16 mouse cellular contexts compared by ENCODE assay signal in genomic region chr2:74728303-74728680, GRCm38 (mm10). TPM values are rescaled to one million over a fixed set of nuclear protein-coding genes. Genes with fewer than 3 reads are reported as not detected.
DNase-seq lines count a peak whose midpoint lies in the region; ATAC-seq lines count a peak whose summit lies in the region.
"Had no signal": no experiment of that assay in that cellular context is flagged by ENCODE, and none has a peak within 500 bp of the region (broad histone marks: within the 10 kb centered on the region; RNA-seq: fewer than 3 reads in every experiment).

No protein-coding gene starts in this region.

- H3K9me3 ChIP-seq in kidney, embryonic 15.5 days (replicated peaks): no peaks in the 10 kb centered on the region
- H3K9me3 ChIP-seq in embryonic facial prominence, embryonic 14.5 days (ENCODE audit: control insufficient read depth, low read length): no peaks in the 10 kb centered on the region
- H3K9me3 ChIP-seq in hindbrain, embryonic 16.5 days (ENCODE audit: control insufficient read depth, low read length): no peaks in the 10 kb centered on the region
- no peaks in the 10 kb centered on the region for H3K9me3 ChIP-seq in neural tube, embryonic 12.5 days
- no peaks in the 10 kb centered on the region for H3K9me3 ChIP-seq in midbrain, embryonic 14.5 days (ENCODE audit: control insufficient read depth, low read length)
- H3K9me3 ChIP-seq: liver, embryonic 12.5 days had no signal

- H3K4me1 ChIP-seq in kidney, embryonic 15.5 days: peaks cover 88% of the 10 kb centered on the region
- 0 out of 2 replicates have a peak, but pooled peaks cover 4% of the 10 kb centered on the region for H3K4me1 ChIP-seq in embryonic facial prominence, embryonic 14.5 days (ENCODE audit: control insufficient read depth, insufficient read depth, low read length)
- peaks cover 2% of the 10 kb centered on the region for H3K4me1 ChIP-seq in hindbrain, embryonic 16.5 days (ENCODE audit: control insufficient read depth, insufficient read depth, low read depth, low read length)
- peaks cover 92% of the 10 kb centered on the region for H3K4me1 ChIP-seq in neural tube, embryonic 12.5 days
- no peaks in the 10 kb centered on the region for H3K4me1 ChIP-seq in midbrain, embryonic 14.5 days (ENCODE audit: control insufficient read depth, insufficient read depth, low read length)

- peak overlapping the region; percentile 40 for H3K4me3 ChIP-seq in kidney, embryonic 15.5 days (replicated peaks)
- H3K4me3 ChIP-seq in embryonic facial prominence, embryonic 14.5 days (ENCODE audit: low read depth, low read length): peak overlapping the region; percentile 29; the same call in 1 of the 2 replicates
- peak overlapping the region; percentile 49 for H3K4me3 ChIP-seq in hindbrain, embryonic 16.5 days (ENCODE audit: low read length)
- H3K4me3 ChIP-seq in neural tube, embryonic 12.5 days: peak overlapping the region; percentile 56
- no peak overlapping the region for H3K4me3 ChIP-seq in midbrain, embryonic 14.5 days (replicated peaks; ENCODE audit: low read depth, low read length)
- H3K4me3 ChIP-seq: left cerebral cortex, adult 2 months had no signal

- WGBS in kidney, embryonic 15.5 days: 29% methylated on average over 13 of the region's 13 CpGs
- 11% methylated on average over 13 of the region's 13 CpGs for WGBS in embryonic facial prominence, embryonic 14.5 days
- 12% methylated on average over 13 of the region's 13 CpGs for WGBS in hindbrain, embryonic 16.5 days
- WGBS in neural tube, embryonic 12.5 days: 7% methylated on average over 13 of the region's 13 CpGs
- WGBS in midbrain, embryonic 14.5 days: 1% methylated on average over 13 of the region's 13 CpGs

- no peaks in the 10 kb centered on the region for H3K27me3 ChIP-seq in kidney, embryonic 15.5 days
- peaks cover 99% of the 10 kb centered on the region for H3K27me3 ChIP-seq in embryonic facial prominence, embryonic 14.5 days (replicated peaks; ENCODE audit: control insufficient read depth, insufficient read depth, low read length)
- peaks cover 39% of the 10 kb centered on the region for H3K27me3 ChIP-seq in hindbrain, embryonic 16.5 days (replicated peaks; ENCODE audit: control insufficient read depth, insufficient read depth, low read length)
- no peaks in the 10 kb centered on the region for H3K27me3 ChIP-seq in neural tube, embryonic 12.5 days (replicated peaks)
- peaks cover 97% of the 10 kb centered on the region for H3K27me3 ChIP-seq in midbrain, embryonic 14.5 days (ENCODE audit: control insufficient read depth, insufficient read depth, low read length)
- H3K27me3 ChIP-seq: Patski had no signal

- H3K36me3 ChIP-seq in kidney, embryonic 15.5 days: peaks cover 34% of the 10 kb centered on the region
- no peaks in the 10 kb centered on the region for H3K36me3 ChIP-seq in embryonic facial prominence, embryonic 14.5 days (ENCODE audit: control insufficient read depth, insufficient read depth, low read length)
- H3K36me3 ChIP-seq in hindbrain, embryonic 16.5 days (ENCODE audit: control insufficient read depth, insufficient read depth, low read length): no peaks in the 10 kb centered on the region
- peaks cover 28% of the 10 kb centered on the region for H3K36me3 ChIP-seq in neural tube, embryonic 12.5 days
- H3K36me3 ChIP-seq in midbrain, embryonic 14.5 days (ENCODE audit: control insufficient read depth, insufficient read depth, low read length): no peaks in the 10 kb centered on the region
- H3K36me3 ChIP-seq: liver, embryonic 12.5 days had no signal

- ATAC-seq in kidney, embryonic 15.5 days (replicated peaks; ENCODE audit: low FRiP score): no peak; the same call in 1 of the 2 replicates
- ATAC-seq in embryonic facial prominence, embryonic 14.5 days (ENCODE audit: low read depth): no peak
- no peak for ATAC-seq in hindbrain, embryonic 16.5 days
- ATAC-seq in neural tube, embryonic 12.5 days (ENCODE audit: low FRiP score, low read depth): no peak
- ATAC-seq in midbrain, embryonic 14.5 days (ENCODE audit: low FRiP score, low TSS enrichment): no peak
- ATAC-seq: forebrain, postnatal 0 days; liver, embryonic 12.5 days; Patski had no signal

- peak overlapping the region; percentile 65 for H3K4me2 ChIP-seq in kidney, embryonic 15.5 days
- peak overlapping the region; percentile 40; the same call in 1 of the 2 replicates for H3K4me2 ChIP-seq in embryonic facial prominence, embryonic 14.5 days (ENCODE audit: low read depth, low read length)
- peak overlapping the region; percentile 50 for H3K4me2 ChIP-seq in hindbrain, embryonic 16.5 days (ENCODE audit: low read length)
- peak overlapping the region; percentile 96 for H3K4me2 ChIP-seq in neural tube, embryonic 12.5 days (replicated peaks)
- H3K4me2 ChIP-seq in midbrain, embryonic 14.5 days (ENCODE audit: low read length): no peak overlapping the region

- peak overlapping the region; percentile 39 for H3K9ac ChIP-seq in kidney, embryonic 15.5 days
- no peak overlapping the region for H3K9ac ChIP-seq in embryonic facial prominence, embryonic 14.5 days (ENCODE audit: low read depth, low read length)
- H3K9ac ChIP-seq in hindbrain, embryonic 16.5 days (ENCODE audit: low read depth, low read length): peak overlapping the region; percentile 53
- H3K9ac ChIP-seq in neural tube, embryonic 12.5 days: peak overlapping the region; percentile 96
- H3K9ac ChIP-seq in midbrain, embryonic 14.5 days (replicated peaks; ENCODE audit: low read length): no peak overlapping the region
- H3K9ac ChIP-seq: forebrain, postnatal 0 days; liver, embryonic 12.5 days had no signal

- no peak for DNase-seq in kidney, postnatal 14 days
- no peak for DNase-seq in embryonic facial prominence, embryonic 14.5 days (ENCODE audit: low spot score)
- DNase-seq in layer of hippocampus, adult 18-20 months (ENCODE audit: low spot score in 2 of 2): no peak
- no peak for DNase-seq in lung, postnatal 36 days
- DNase-seq in midbrain, embryonic 14.5 days: no peak
- DNase-seq: cerebellum, adult 9-10 months; forebrain, postnatal 0 days; gastrocnemius, postnatal 14 days had no signal

- H3K27ac ChIP-seq in kidney, embryonic 15.5 days: peak overlapping the region; percentile 85
- H3K27ac ChIP-seq in embryonic facial prominence, embryonic 14.5 days (replicated peaks; ENCODE audit: low read depth, low read length): no peak overlapping the region
- H3K27ac ChIP-seq in hindbrain, embryonic 16.5 days (ENCODE audit: low read depth, low read length): peak overlapping the region; percentile 68
- peak overlapping the region; percentile 93 for H3K27ac ChIP-seq in neural tube, embryonic 12.5 days
- H3K27ac ChIP-seq in midbrain, embryonic 14.5 days (replicated peaks; ENCODE audit: low read depth, low read length): no peak overlapping the region
- H3K27ac ChIP-seq: left cerebral cortex, adult 2 months; liver, embryonic 12.5 days had no signal

RNA-seq across cellular contexts. Expression of gene Gm28230, which starts 1.8 kb away (rescaled TPM):
- 1.7 and 2.3 TPM in 2 replicates for polyA plus RNA-seq in kidney, embryonic 15.5 days (2015; fragmentation: Nextera tagmentation; extraction: Ambion mirVana)
- polyA plus RNA-seq in embryonic facial prominence, embryonic 14.5 days (2014; fragmentation: Nextera tagmentation; extraction: Ambion mirVana): 0.13 TPM in 1 of 2 replicates, not detected in the other
- polyA plus RNA-seq in hindbrain, embryonic 16.5 days (2015; fragmentation: Nextera tagmentation; extraction: Ambion mirVana): 0.45 and 0.72 TPM in 2 replicates
- 6.9 and 9.1 TPM in 2 replicates for polyA plus RNA-seq in neural tube, embryonic 12.5 days (2016; fragmentation: Nextera tagmentation; extraction: Ambion mirVana)
- not detected for total RNA-seq in layer of hippocampus, adult 18-20 months (2021)
- not detected in 2 replicates for polyA plus RNA-seq in midbrain, embryonic 14.5 days (2014; fragmentation: Nextera tagmentation; extraction: Ambion mirVana)
- total RNA-seq: forebrain, postnatal 0 days; left cerebral cortex, adult 2 months; midbrain, postnatal 0 days had no signal
- polyA plus RNA-seq: forebrain, postnatal 0 days; heart, embryonic 16.5 days; liver, embryonic 12.5 days; midbrain, postnatal 0 days had no signal

RNA-seq across cellular contexts. Expression of gene Hoxd4, which starts 16.6 kb away (rescaled TPM):
- polyA plus RNA-seq in kidney, embryonic 15.5 days (2015; fragmentation: Nextera tagmentation; extraction: Ambion mirVana): 5.6 and 5.8 TPM in 2 replicates
- 0.63 and 0.82 TPM in 2 replicates for polyA plus RNA-seq in embryonic facial prominence, embryonic 14.5 days (2014; fragmentation: Nextera tagmentation; extraction: Ambion mirVana)
- 2.2 and 2.3 TPM in 2 replicates for polyA plus RNA-seq in hindbrain, embryonic 16.5 days (2015; fragmentation: Nextera tagmentation; extraction: Ambion mirVana)
- polyA plus RNA-seq in neural tube, embryonic 12.5 days (2016; fragmentation: Nextera tagmentation; extraction: Ambion mirVana): 14.2 and 16.0 TPM in 2 replicates
- total RNA-seq in layer of hippocampus, adult 18-20 months (2021): not detected
- polyA plus RNA-seq in midbrain, embryonic 14.5 days (2014; fragmentation: Nextera tagmentation; extraction: Ambion mirVana): not detected in 2 replicates
- total RNA-seq: forebrain, postnatal 0 days; left cerebral cortex, adult 2 months had no signal
- polyA plus RNA-seq: forebrain, postnatal 0 days; liver, embryonic 12.5 days; midbrain, postnatal 0 days had no signal

RNA-seq across cellular contexts. Expression of gene Hoxd3, which starts 16.6 kb away (rescaled TPM):
- polyA plus RNA-seq in kidney, embryonic 15.5 days (2015; fragmentation: Nextera tagmentation; extraction: Ambion mirVana): 15.2 and 15.9 TPM in 2 replicates
- 3.8 and 4.7 TPM in 2 replicates for polyA plus RNA-seq in embryonic facial prominence, embryonic 14.5 days (2014; fragmentation: Nextera tagmentation; extraction: Ambion mirVana)
- polyA plus RNA-seq in hindbrain, embryonic 16.5 days (2015; fragmentation: Nextera tagmentation; extraction: Ambion mirVana): 43.8 and 48.0 TPM in 2 replicates
- polyA plus RNA-seq in neural tube, embryonic 12.5 days (2016; fragmentation: Nextera tagmentation; extraction: Ambion mirVana): 55.9 and 68.9 TPM in 2 replicates
- not detected for total RNA-seq in layer of hippocampus, adult 18-20 months (2021)
- polyA plus RNA-seq in midbrain, embryonic 14.5 days (2014; fragmentation: Nextera tagmentation; extraction: Ambion mirVana): not detected in 2 replicates
- total RNA-seq: forebrain, postnatal 0 days; gastrocnemius, postnatal 14 days; left cerebral cortex, adult 2 months had no signal
- polyA plus RNA-seq: forebrain, postnatal 0 days; midbrain, postnatal 0 days had no signal

RNA-seq across cellular contexts. Expression of gene Hoxd8, which starts 23.9 kb away (rescaled TPM):
- 36.4 and 40.8 TPM in 2 replicates for polyA plus RNA-seq in kidney, embryonic 15.5 days (2015; fragmentation: Nextera tagmentation; extraction: Ambion mirVana)
- polyA plus RNA-seq in embryonic facial prominence, embryonic 14.5 days (2014; fragmentation: Nextera tagmentation; extraction: Ambion mirVana): 8.7 and 10.3 TPM in 2 replicates
- polyA plus RNA-seq in hindbrain, embryonic 16.5 days (2015; fragmentation: Nextera tagmentation; extraction: Ambion mirVana): 0.66 and 1.1 TPM in 2 replicates
- polyA plus RNA-seq in neural tube, embryonic 12.5 days (2016; fragmentation: Nextera tagmentation; extraction: Ambion mirVana): 20.8 and 21.4 TPM in 2 replicates
- total RNA-seq in layer of hippocampus, adult 18-20 months (2021): not detected
- not detected in 2 replicates for polyA plus RNA-seq in midbrain, embryonic 14.5 days (2014; fragmentation: Nextera tagmentation; extraction: Ambion mirVana)
- total RNA-seq: left cerebral cortex, adult 2 months had no signal
- polyA plus RNA-seq: midbrain, postnatal 0 days had no signal

RNA-seq across cellular contexts. Expression of gene Hoxd9, which starts 30.8 kb away (rescaled TPM):
- 38.1 and 40.7 TPM in 2 replicates for polyA plus RNA-seq in kidney, embryonic 15.5 days (2015; fragmentation: Nextera tagmentation; extraction: Ambion mirVana)
- polyA plus RNA-seq in embryonic facial prominence, embryonic 14.5 days (2014; fragmentation: Nextera tagmentation; extraction: Ambion mirVana): 2.0 and 2.3 TPM in 2 replicates
- 0.07 TPM in 1 of 2 replicates, not detected in the other for polyA plus RNA-seq in hindbrain, embryonic 16.5 days (2015; fragmentation: Nextera tagmentation; extraction: Ambion mirVana)
- 34.4 and 36.8 TPM in 2 replicates for polyA plus RNA-seq in neural tube, embryonic 12.5 days (2016; fragmentation: Nextera tagmentation; extraction: Ambion mirVana)
- total RNA-seq in layer of hippocampus, adult 18-20 months (2021): not detected
- not detected in 2 replicates for polyA plus RNA-seq in midbrain, embryonic 14.5 days (2014; fragmentation: Nextera tagmentation; extraction: Ambion mirVana)
- total RNA-seq: forebrain, postnatal 0 days; left cerebral cortex, adult 2 months; midbrain, postnatal 0 days had no signal
- polyA plus RNA-seq: forebrain, postnatal 0 days; midbrain, postnatal 0 days had no signal

Comparison
In these comparisons a context has a peak if more than half of its experiments do, and no peak if none do; other contexts are left out.
1. H3K27ac ChIP-seq: peak in kidney, embryonic 15.5 days (single experiment), hindbrain, embryonic 16.5 days (single experiment) and neural tube, embryonic 12.5 days (single experiment); none in embryonic facial prominence, embryonic 14.5 days (single experiment) and midbrain, embryonic 14.5 days (single experiment).
2. H3K9ac ChIP-seq: peak in kidney, embryonic 15.5 days (single experiment), hindbrain, embryonic 16.5 days (single experiment) and neural tube, embryonic 12.5 days (single experiment); none in embryonic facial prominence, embryonic 14.5 days (single experiment) and midbrain, embryonic 14.5 days (single experiment).